Mouse (Mus musculus): ENCODE data around the gene Dgcr2.

Gene Dgcr2

GRCm38 (mm10) chr16:17848928-17849327, 49.4 kb downstream of the Dgcr2 start:
- DNase-seq (ENCODE audit: low read depth, low spot score): peak; percentile 47

- DNase-seq (ENCODE audit: low read depth, low spot score): no peak
These were observed 49.9 kb downstream of the Dgcr2 start for GRCm38 (mm10) chr16:17848431-17848830.

DNA sequence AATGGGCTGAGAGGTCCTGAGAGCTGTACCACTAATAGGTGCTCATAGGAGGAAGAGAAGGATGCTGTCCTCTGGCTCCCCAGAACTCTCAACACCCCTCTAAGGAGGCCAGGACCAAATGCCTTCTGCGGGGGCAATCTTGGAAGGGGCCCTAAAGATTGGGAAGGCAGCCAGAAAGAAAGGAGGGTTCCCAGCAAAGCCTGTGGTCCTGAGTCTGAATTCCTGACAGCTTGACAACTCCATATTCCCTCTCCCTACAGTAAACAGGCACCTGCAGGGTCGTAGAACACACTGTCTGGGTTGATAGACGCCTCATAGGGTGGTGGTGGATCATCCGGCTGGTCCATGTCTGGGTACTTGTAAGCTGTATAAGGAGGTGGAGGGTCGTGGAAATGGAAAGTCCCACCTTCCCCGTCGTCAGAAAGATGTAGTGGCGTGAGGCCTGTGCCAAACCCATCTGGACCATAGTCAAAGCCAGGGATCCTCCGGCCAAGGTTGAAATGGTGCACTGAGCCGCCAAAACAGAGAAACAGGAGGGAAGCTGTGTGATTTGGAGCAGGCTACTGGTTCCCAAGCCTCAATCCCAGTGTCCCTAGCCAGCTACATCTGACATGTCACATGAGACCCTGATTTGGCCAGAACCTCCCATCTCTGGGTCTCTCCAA, 54.5 kb downstream of the Dgcr2 start:
- no peak for DNase-seq (ENCODE audit: low read depth, low spot score)

- no peak for DNase-seq (ENCODE audit: low read depth, low spot score)
These were observed 55.9 kb downstream of the Dgcr2 start for GRCm38 (mm10) chr16:17842437-17842836.

DNA sequence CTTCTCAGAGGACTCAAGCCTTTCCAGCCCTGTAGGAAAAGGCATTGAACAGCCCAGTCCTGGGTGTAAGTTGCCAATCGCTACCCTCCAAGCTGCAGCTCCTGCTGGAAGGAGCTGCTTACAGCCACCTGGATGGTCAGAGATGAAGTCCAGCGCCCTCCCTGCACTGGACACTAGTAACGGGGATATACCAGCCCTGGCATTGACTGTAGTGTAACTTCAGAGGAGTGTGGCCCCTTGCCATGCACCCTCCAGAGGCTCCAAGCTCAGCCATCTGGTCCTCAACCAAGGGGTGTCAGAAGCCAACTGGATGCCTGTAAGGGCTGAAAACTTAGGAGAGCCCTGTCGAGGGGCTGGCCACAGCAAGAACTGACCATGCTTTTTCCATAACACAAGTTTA, 58.4 kb downstream of the Dgcr2 start:
- no peak for DNase-seq (ENCODE audit: low read depth, low spot score)

DNA sequence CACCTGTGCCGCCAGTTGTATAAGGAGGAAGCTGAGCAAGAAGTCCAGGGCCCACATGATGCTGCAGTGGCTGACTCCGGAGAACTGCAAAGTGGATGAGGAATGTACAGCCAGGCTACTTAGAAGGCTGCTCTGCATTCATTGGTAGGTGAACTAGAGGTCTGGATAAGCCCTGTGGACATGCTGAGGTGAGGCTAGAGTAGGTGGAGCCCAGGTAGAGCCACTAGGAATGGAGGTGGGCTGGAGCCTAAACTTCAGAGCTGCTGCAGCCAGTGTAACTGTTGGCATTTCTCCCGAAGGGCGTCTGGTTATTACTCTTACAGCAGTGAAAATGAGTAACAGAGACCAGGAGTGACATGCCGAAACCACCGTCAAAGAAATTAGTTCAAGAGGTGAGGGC, 60.3 kb downstream of the Dgcr2 start, which contains the start of gene Car15:
Gene Car15, minus strand, starts transcription at position 314 of the 400 bp plus-strand sequence.
- DNase-seq (ENCODE audit: low read depth, low spot score): no peak

DNA sequence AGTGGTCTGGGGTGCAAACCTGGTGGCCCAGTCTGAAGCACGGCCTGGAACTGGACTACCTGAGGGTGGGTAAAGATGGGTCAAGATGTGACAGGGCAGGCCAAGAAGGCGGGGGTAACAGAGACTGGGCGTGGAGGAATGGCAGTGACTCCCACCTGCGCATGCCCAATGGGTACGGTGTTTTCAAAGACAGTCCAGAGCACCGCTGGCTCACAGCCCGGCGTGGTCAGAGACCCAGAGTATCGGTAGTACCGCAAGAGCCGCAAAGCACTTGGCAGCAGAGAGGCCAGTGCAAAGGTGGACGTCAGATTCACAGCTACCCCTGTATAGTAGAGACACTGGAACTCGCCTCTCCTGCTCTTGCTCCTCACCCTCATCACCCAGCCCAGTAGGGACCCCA, 62.9 kb downstream of the Dgcr2 start:
- DNase-seq (ENCODE audit: low read depth, low spot score): no peak

- DNase-seq (ENCODE audit: low read depth, low spot score): no peak
These were observed 63.8 kb downstream of the Dgcr2 start for GRCm38 (mm10) chr16:17834543-17834942.

- DNase-seq (ENCODE audit: low read depth, low spot score): no peak
These were observed 64.5 kb downstream of the Dgcr2 start for GRCm38 (mm10) chr16:17833681-17834399.

GRCm38 (mm10) chr16:17833321-17833680, 65.1 kb downstream of the Dgcr2 start:
- DNase-seq (ENCODE audit: low read depth, low spot score): no peak

DNA sequence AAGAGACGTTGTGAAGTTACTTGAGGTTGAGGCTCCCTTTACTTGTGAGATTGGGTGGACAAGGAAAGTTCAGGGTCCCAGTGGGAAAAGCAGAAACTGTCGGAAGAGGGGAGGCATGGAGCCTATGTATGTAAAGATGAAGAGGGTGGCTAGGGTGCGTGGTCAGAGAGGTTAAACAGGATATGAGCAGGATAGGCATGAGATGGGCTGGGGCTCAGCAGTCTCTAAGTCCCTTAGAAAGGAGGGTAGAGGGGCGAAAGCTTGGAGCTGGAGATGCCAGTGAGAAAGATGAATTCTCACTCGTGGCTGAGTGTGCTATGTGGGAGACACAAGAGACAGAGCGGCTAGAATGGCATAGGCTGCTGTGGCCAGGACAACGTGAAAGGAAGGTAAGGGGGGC, 65.5 kb downstream of the Dgcr2 start, which contains the start of gene B830017H08Rik:
Gene B830017H08Rik, plus strand, starts transcription at position 301 of the 400 bp plus-strand sequence.
- no peak for DNase-seq (ENCODE audit: low read depth, low spot score)

DNA sequence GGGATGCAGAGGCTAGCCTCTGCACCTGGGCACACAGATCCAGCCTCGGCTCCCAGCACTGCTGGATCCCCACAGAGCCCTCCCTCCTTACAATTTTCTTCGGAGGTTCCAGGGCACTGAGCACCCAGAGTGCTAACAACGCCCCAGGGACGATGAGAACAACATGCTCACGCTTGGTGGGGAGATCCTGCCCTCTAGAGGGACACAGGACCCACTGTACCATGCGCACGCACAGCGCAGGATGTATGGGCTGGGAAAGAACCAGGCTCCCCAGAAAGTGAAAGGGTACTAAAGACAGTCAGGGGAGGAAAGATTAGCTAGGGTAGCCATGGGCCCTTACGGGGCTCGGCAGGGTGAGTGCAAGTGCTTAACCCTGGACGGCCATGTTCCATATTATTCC, 66.6 kb downstream of the Dgcr2 start:
- DNase-seq (ENCODE audit: low read depth, low spot score): no peak

GRCm38 (mm10) chr16:17830385-17831178, 67.8 kb downstream of the Dgcr2 start:
- no peak for DNase-seq (ENCODE audit: low read depth, low spot score)

GRCm38 (mm10) chr16:17828867-17829266, 69.5 kb downstream of the Dgcr2 start:
- DNase-seq (ENCODE audit: low read depth, low spot score): no peak

- no peak for DNase-seq (ENCODE audit: low read depth, low spot score)
These were observed 70.1 kb downstream of the Dgcr2 start for GRCm38 (mm10) chr16:17828229-17828628.

- no peak for DNase-seq (ENCODE audit: low read depth, low spot score)
These were observed 71.9 kb downstream of the Dgcr2 start for GRCm38 (mm10) chr16:17826500-17826899.

DNA sequence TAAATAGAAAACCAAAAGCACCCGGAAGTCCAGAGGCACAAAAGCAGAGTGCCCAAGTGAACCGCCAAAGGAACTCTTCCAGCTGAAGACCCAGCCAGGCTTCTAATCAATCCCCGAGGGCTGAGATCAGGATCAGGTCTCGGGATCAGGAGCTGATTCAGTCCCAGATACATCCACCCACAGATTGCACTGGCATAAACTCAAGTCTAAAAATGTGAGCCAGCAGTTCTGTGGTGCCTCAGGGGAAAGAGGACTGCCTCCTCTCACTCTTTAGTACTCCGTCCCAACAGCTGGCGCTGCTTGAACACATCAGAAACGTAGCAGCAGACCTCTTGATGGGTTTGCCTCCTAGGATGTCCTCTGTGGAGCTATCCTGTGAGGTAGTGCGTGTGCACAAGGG, 81.8 kb downstream of the Dgcr2 start:
- DNase-seq (ENCODE audit: low read depth, low spot score): no peak

DNA sequence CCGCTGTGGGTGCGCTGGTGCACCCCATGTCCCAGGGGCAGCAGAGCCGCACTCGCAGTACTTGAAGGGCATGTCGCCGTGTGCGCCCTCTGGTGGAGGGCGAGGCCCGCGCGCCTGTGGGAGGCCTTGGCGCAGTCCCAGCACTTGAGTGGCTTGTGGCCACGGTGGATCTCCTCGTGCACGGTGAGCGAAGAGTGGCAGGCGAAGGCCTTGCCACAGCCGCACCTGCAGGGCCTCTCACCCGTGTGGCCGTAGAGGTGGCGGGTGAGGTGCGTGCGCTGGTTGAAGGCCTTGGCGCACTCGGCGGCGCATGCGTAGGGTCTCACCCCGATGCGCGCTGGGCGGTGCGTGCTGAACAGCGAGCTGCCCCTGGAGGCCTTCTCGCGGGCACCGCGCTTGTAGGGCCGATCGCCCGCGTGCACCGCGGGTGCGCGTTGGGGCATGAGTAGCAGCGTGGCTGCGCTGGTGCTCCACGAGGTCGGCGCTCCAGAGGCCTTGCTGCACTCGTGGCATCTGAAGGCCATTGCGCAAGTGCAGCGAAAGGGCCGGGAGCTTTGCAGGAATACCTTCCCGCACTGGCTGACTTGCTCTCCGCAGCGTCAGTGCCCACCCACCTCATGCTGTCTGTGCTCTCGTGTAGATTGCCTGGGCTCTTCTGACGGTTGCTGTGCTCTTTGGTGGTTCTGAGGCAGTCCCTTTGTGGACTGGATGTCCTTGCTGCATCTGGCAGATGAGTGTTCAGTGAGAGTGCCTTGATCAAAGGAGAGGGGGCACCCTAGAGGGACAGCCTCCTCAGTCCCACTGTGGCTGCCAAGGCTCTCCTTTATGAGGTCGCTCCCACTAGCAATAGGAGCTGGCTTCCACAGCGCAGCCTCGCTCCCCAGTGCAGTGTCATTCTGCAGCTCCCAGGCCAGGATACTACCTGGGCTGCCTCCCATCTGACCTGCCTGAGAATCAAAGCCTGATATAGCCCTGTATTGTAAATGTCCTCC, 82.7 kb downstream of the Dgcr2 start:
- peak; percentile 62 for DNase-seq (ENCODE audit: low read depth, low spot score)

- DNase-seq (ENCODE audit: low read depth, low spot score): no peak
These were observed 85.2 kb downstream of the Dgcr2 start for GRCm38 (mm10) chr16:17813173-17813572.

- DNase-seq (ENCODE audit: low read depth, low spot score): peak; percentile 43
These were observed 86.2 kb downstream of the Dgcr2 start for GRCm38 (mm10) chr16:17812120-17812519.

GRCm38 (mm10) chr16:17809711-17810110, 88.7 kb downstream of the Dgcr2 start:
- DNase-seq (ENCODE audit: low read depth, low spot score): no peak

Data from A20 (cell line).